Mouse (Mus musculus): ENCODE results near the gene Plekhm1. TPM values are rescaled to one million over a fixed set of nuclear protein-coding genes. Genes with fewer than 3 reads are reported as not detected.
A peak's percentile ranks its signal among the peaks of the same experiment; 100 is the strongest.

Plekhm1 gene
- polyA plus RNA-seq, 1 experiment from 2014 or later: 8.3 TPM

DNA sequence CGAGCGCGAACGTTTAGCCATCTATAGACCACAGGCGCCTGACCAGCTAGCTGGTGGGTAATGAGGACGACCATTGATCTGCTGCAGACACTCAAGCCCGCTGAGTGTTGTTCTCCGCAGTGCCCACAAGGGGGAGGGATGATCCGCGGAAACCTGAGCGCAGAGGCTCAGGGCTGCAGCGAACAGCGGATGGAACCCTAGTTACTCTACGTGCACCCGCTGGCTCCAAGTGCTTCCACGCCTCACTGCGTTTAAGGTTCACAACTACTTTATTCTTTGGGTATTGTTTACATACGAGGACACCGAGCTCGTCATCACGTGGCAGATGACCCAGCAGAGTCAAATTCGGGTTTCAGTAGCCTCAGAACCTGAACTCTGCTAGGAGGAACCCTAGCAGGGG is 53.4 kb downstream of the Plekhm1 start:
- Histone ChIP-seq H3K9me3 (no peaks in the 10 kb centered on the region), H3K9ac (0 out of 2 replicates have a peak overlapping the region, but pooled peaks have one; percentile 5), H3K27me3 (peaks cover 47% of the 10 kb centered on the region), H3K27ac (no peak overlapping the region), H3K4me3 (peak overlapping the region; percentile 21), H3K4me1 (peaks cover 57% of the 10 kb centered on the region), H3K36me3 (no peaks in the 10 kb centered on the region), H3K4me2 (peak overlapping the region; percentile 89)
- no peak for ATAC-seq (ENCODE audit: borderline replicate concordance, extremely low read depth, low FRiP score, low TSS enrichment)
- 1% methylated on average over 22 of the region's 22 CpGs for WGBS

DNA sequence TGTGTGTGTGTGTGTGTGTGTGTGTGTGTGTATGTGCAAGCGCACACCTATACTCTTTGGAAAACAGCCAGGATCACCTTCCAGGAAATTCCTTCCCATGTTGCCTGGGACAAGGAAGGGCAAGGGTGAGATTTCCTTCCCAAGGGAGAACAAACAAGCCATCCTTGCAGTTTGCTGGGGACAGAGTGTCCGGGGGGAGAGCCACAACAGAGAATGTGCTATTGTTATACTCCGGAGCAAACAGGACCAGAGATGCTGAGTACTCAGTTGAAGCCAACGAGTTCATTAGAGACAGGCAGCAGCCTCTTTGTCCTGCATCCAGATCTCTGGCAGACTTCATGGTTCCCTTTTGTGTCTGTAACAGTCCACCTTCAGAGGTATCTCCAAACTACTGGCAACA is 54.2 kb downstream of the Plekhm1 start:
- Histone ChIP-seq H3K9ac (no peak overlapping the region), H3K4me2 (no peak overlapping the region), H3K36me3 (no peaks in the 10 kb centered on the region), H3K27me3 (peaks cover 39% of the 10 kb centered on the region), H3K9me3 (no peaks in the 10 kb centered on the region), H3K4me1 (peaks cover 52% of the 10 kb centered on the region), H3K27ac (no peak overlapping the region), H3K4me3 (no peak overlapping the region)
- ATAC-seq (ENCODE audit: borderline replicate concordance, extremely low read depth, low FRiP score, low TSS enrichment): no peak
- WGBS: 59% methylated on average over 4 of the region's 4 CpGs

DNA sequence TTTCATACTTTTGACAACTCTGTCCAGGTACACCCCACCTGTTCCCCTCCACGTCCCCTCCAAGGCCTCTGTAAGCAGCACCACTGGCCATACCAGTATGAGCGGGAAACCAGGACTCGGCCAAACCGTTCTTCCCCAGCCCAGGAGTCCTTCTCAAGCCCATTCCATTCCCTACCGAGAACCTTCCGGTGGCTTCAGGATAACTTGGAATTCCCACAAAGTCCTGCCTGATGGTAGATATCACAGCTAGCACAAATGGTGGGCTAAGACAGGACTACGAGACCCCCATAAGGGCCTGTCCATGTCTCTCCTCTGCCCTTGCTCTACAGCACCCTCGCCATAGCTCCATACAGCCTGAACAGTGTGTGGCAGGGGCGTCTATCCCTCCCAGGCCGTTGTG is 54.8 kb downstream of the Plekhm1 start:
- peaks cover 47% of the 10 kb centered on the region for H3K4me1 ChIP-seq
- 91% methylated on average over 10 of the region's 10 CpGs for WGBS

DNA sequence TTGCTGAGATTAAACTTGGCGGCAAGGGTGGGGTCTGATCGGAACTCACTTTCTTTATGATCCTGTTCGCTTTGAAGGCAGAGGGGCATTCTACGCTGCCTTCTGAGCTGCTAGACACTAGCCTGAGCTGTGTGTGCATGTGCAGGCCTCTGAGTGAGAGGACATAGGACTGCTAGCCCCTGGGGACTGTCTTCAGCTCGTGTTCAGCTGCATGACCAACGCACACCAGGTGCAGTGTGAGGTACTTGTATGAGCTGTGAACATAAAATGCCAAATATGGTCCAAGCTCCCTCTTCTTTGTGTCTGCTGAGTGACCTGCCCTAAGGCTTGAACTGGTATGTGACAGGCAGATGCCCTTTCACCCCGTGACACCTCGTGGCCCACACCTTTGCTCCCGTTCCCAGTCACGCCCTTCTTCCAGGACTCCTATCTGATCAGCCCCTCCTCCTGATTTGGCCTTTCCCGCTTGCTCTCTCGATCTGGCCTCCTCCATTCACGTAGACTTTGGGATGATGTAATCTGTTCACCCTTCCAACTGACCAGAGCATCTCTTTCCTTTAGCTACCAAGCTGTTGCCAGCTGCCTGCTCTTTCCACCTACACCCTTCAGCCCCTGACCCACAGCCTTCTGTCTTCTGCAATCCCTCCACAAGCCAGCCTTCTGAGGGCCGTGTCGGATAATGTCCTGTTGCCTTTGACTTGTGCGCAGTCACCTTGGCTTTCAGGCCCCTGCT is 55.4 kb downstream of the Plekhm1 start:
- Histone ChIP-seq H3K4me1 (peaks cover 41% of the 10 kb centered on the region), H3K4me3 (no peak overlapping the region), H3K27me3 (peaks cover 26% of the 10 kb centered on the region), H3K27ac (no peak overlapping the region), H3K4me2 (no peak overlapping the region), H3K36me3 (peaks cover 8% of the 10 kb centered on the region; the same call in 1 of the 2 replicates), H3K9ac (no peak overlapping the region), H3K9me3 (no peaks in the 10 kb centered on the region)
- WGBS: 82% methylated on average over 16 of the region's 16 CpGs
- no peak for ATAC-seq (ENCODE audit: borderline replicate concordance, extremely low read depth, low FRiP score, low TSS enrichment)

More for the DNA sequence above, 54.8 kb downstream of the Plekhm1 start:
- Histone ChIP-seq H3K27ac (no peak overlapping the region), H3K36me3 (peaks cover 3% of the 10 kb centered on the region; the same call in 1 of the 2 replicates), H3K9ac (no peak overlapping the region), H3K4me2 (no peak overlapping the region), H3K4me3 (no peak overlapping the region), H3K9me3 (no peaks in the 10 kb centered on the region), H3K27me3 (peaks cover 32% of the 10 kb centered on the region)
- no peak for ATAC-seq (ENCODE audit: borderline replicate concordance, extremely low read depth, low FRiP score, low TSS enrichment)

DNA sequence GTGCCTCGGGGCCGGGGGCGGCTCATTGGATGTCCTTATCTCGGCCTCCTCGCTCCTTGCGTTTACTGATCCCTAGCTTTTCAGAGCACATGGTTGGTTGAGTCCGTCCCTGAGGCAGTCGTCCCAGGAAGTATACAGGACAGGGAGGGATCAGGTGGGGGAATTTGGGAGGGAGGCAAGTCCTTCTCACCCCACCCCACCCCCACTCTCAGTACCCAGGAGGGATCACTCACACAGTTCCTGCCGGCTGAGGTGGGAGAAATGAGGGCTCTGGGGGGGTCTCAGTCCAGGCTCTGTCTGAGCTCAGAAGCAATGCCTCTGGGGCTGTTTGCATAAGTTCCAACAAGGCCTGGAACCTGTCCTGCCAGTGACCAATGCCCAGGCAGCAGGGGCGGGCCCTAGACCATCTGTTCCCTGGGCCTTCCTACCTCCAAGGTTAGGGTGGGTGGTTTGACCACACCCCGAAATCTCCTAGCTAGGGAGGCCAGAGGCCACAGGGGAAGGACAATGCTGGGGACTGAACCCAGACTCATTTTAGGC is 56.4 kb downstream of the Plekhm1 start:
- no peak for ATAC-seq (ENCODE audit: borderline replicate concordance, extremely low read depth, low FRiP score, low TSS enrichment)
- Histone ChIP-seq H3K9me3 (no peaks in the 10 kb centered on the region), H3K9ac (no peak overlapping the region), H3K27me3 (peaks cover 16% of the 10 kb centered on the region), H3K4me2 (peak overlapping the region; percentile 31), H3K27ac (peak overlapping the region; percentile 63), H3K36me3 (peaks cover 8% of the 10 kb centered on the region; the same call in 1 of the 2 replicates), H3K4me1 (peaks cover 31% of the 10 kb centered on the region), H3K4me3 (no peak overlapping the region)
- WGBS: 11% methylated on average over 11 of the region's 11 CpGs

DNA sequence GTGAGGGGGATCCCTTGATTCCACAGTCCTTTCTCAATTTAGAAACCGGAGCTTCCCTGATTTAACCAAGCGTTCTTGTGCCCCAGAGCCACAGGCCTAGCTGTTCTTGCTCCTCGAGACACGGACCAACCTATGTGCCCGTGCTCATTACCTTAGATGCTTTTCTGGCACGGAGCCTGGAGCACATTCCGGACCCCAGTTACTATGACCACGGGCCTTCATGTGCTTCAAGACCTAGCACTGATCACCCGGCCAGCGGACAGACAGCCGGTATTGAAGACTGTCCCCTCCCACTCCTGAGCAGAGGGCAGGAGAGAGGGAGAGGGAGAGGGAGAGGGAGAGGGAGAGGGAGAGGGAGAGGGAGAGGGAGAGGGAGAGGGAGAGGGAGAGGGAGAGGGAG is 57.2 kb downstream of the Plekhm1 start:
- Histone ChIP-seq H3K9ac (no peak overlapping the region), H3K4me1 (peaks cover 26% of the 10 kb centered on the region), H3K9me3 (no peaks in the 10 kb centered on the region), H3K36me3 (peaks cover 8% of the 10 kb centered on the region; the same call in 1 of the 2 replicates), H3K4me3 (no peak overlapping the region), H3K4me2 (peak overlapping the region; percentile 31; the same call in 1 of the 2 replicates), H3K27me3 (peaks cover 13% of the 10 kb centered on the region), H3K27ac (peak overlapping the region; percentile 63)
- ATAC-seq (ENCODE audit: borderline replicate concordance, extremely low read depth, low FRiP score, low TSS enrichment): peak; percentile 57; the same call in 1 of the 2 replicates
- WGBS: 10% methylated on average over 11 of the region's 11 CpGs

DNA sequence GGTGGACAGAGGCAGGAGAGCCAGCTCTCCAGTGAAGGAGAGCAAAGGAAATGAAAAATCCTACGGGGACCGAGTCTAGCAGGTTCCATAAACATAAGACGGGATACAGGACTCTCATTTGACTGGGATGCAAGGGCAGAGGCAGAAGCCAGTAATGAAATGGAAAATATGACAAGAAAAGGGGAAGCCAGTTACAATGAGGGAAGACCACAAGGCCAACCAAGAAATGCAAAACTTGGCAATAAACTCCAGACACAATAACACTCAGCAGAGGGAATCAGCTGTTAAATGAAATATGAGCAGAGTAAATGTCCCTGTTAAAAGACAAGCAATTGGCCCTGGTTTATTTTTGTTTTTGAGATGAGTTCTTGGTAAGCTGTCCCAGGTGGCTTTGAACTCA is 58.5 kb downstream of the Plekhm1 start:
- Histone ChIP-seq H3K27me3 (peaks cover 7% of the 10 kb centered on the region), H3K27ac (no peak overlapping the region), H3K4me2 (no peak overlapping the region), H3K4me1 (peaks cover 16% of the 10 kb centered on the region), H3K9me3 (no peaks in the 10 kb centered on the region), H3K9ac (no peak overlapping the region), H3K4me3 (no peak overlapping the region), H3K36me3 (peaks cover 8% of the 10 kb centered on the region; the same call in 1 of the 2 replicates)
- 58% methylated on average over 3 of the region's 3 CpGs for WGBS
- no peak for ATAC-seq (ENCODE audit: borderline replicate concordance, extremely low read depth, low FRiP score, low TSS enrichment)

DNA sequence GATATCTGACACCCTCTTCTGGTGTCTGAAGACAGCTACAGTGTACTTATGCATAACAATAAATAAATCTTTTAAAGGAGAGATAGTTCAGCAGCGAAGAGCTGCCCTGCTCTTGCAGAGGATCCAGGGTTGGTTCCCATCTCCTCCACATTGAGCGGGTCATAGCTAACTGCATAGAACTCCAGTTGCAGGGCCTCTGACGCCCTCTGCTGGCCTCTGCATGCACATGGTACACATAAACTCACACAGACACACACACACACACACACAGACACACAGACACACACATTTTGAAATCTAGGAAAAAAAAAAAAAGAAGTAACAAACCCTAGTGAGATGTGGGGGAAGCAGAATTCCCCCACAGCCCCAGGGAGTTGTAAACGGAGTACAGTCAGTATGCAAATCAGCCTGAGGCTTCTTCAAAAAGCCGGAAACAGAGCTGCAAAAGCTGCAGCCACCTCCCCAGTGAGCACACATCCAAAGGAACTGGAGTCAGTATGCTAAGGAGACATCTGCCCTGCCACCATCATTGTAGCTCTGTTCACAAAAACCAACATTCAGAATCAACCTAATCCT is 60.2 kb downstream of the Plekhm1 start:
- Histone ChIP-seq H3K36me3 (peaks cover 8% of the 10 kb centered on the region; the same call in 1 of the 2 replicates), H3K4me2 (no peak overlapping the region), H3K4me3 (no peak overlapping the region), H3K27me3 (peaks cover 4% of the 10 kb centered on the region; the same call in 1 of the 2 replicates), H3K9me3 (no peaks in the 10 kb centered on the region), H3K27ac (no peak overlapping the region), H3K4me1 (peaks cover 9% of the 10 kb centered on the region), H3K9ac (no peak overlapping the region)
- WGBS: 81% methylated on average over 5 of the region's 5 CpGs
- ATAC-seq (ENCODE audit: borderline replicate concordance, extremely low read depth, low FRiP score, low TSS enrichment): no peak

DNA sequence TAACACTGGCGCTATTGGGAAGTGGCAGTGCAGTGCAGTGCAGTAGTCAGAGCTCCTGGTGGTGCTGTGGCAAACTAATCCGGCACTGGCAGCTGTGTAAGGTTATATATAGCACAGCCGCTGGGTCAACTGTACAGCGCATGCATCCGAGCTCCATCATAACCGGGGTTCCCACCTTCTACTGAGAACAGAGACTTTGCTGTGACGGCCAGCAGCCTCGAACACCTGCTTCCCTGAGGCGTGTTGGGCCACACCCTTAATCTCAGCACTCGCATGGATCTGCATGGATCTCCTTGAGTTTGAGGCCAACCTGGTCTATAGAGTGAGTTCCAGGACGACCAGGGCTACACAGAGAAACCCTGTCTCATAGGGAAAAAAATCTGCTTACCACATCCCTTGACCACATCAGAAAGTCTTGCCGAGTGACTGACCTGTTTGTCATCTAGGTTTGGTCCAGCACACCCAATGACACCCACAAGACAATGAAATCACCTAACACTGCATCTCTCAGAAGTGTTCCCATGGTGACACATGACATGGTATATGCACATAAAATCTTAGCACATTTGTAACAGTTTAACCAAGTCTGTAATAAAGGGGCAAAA is 61.7 kb downstream of the Plekhm1 start:
- WGBS: 79% methylated on average over 12 of the region's 12 CpGs
- H3K4me3 ChIP-seq: no peak overlapping the region
- H3K36me3 ChIP-seq: peaks cover 8% of the 10 kb centered on the region; the same call in 1 of the 2 replicates
- H3K9me3 ChIP-seq: no peaks in the 10 kb centered on the region
- H3K27ac ChIP-seq: no peak overlapping the region
- H3K4me2 ChIP-seq: no peak overlapping the region
- no peak overlapping the region for H3K9ac ChIP-seq
- ATAC-seq (ENCODE audit: borderline replicate concordance, extremely low read depth, low FRiP score, low TSS enrichment): no peak
- H3K27me3 ChIP-seq: no peaks in the 10 kb centered on the region
- H3K4me1 ChIP-seq: peaks cover 16% of the 10 kb centered on the region

DNA sequence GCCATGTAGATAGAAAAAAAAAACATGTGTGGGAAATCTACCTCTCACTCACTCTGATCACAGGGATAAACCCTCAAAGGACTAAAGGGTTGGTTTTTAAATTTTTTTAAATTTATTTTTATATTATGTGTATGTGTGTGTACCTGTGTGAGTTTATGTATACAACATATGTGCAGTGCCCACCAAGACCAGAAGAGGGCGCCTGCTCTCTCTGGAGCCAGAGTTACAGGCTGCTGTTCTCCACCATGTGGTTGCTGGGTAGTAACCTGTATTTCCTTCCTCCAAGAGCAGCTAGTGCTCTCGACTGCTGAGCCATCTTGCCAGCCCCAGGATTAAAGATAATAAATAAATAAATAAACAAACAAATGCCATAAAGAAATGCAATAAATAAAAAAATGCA is 62.8 kb downstream of the Plekhm1 start:
- H3K9ac ChIP-seq: no peak overlapping the region
- no peak overlapping the region for H3K27ac ChIP-seq
- H3K4me2 ChIP-seq: no peak overlapping the region
- no peaks in the 10 kb centered on the region for H3K27me3 ChIP-seq
- no peak for ATAC-seq (ENCODE audit: borderline replicate concordance, extremely low read depth, low FRiP score, low TSS enrichment)
- H3K36me3 ChIP-seq: peaks cover 8% of the 10 kb centered on the region; the same call in 1 of the 2 replicates
- 68% methylated on average over 2 of the region's 2 CpGs for WGBS
- peaks cover 17% of the 10 kb centered on the region for H3K4me1 ChIP-seq
- H3K9me3 ChIP-seq: no peaks in the 10 kb centered on the region
- H3K4me3 ChIP-seq: no peak overlapping the region

DNA sequence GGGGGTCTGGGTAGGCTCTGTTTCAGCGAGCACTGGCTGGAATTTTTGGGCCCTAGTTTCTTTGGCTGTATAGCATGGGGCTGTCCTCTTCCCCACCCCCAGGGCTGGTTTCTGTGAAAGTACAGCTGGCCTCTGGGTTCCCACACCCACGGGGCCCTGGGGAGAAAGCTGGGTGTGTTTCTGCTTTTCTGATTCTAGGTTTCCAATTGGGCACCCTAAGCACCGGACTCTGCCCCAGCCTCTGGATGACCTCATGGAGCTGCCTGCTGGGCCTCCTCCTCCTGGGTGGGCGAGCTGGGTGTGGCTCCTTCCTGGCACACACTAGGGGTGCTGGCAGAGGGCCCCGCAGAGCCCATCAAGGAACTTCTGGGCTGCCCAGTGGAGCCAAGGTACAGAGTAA is 65.8 kb downstream of the Plekhm1 start:
- Histone ChIP-seq H3K4me1 (peaks cover 17% of the 10 kb centered on the region), H3K9ac (no peak overlapping the region), H3K36me3 (no peaks in the 10 kb centered on the region), H3K27ac (peak overlapping the region; percentile 66), H3K4me2 (no peak overlapping the region), H3K27me3 (no peaks in the 10 kb centered on the region), H3K4me3 (no peak overlapping the region), H3K9me3 (no peaks in the 10 kb centered on the region)
- ATAC-seq (ENCODE audit: borderline replicate concordance, extremely low read depth, low FRiP score, low TSS enrichment): peak; percentile 61
- 27% methylated on average over 5 of the region's 5 CpGs for WGBS

Measured in lung, embryonic 15.5 days (tissue).